Mouse (Mus musculus): ENCODE data around the gene Naxe. TPM values are rescaled to one million over a fixed set of nuclear protein-coding genes. Genes with fewer than 3 reads are reported as not detected.

Gene Naxe
- polyA plus RNA-seq (2012), result 26.1 and 37.5 TPM in 2 replicates

- no peak for TF ChIP-seq GATA1 (IDR thresholded peaks at IDR 0.05; ENCODE audit: low read length)
These were observed at the start of gene Naxe for GRCm38 (mm10) chr3:88057902-88058696. Gene Naxe (minus strand): TSS chr3:88058495.

DNA sequence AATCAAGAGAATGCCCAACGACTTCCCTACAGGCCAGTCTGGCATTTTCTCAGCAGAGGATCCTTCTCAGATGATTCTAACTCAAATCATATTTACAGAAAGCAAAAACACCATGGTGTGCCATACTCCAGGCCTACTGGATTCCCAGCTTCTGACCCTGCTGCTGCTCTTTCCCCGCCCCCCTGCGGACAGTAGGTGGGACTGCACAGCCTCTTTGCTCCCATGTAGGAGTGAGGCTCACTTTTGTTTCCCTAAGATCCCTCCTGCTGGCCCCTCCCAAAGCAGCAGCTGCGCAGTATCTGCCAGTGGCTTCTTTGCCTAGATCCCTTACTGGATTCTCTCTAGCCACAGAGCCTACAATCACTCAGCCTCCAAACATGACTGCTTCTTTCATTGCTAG is 47.8 kb upstream of the Naxe start:
- TF ChIP-seq GATA1 (IDR thresholded peaks at IDR 0.05; ENCODE audit: low read length), result no peak

- TF ChIP-seq GATA1 (IDR thresholded peaks at IDR 0.05; ENCODE audit: low read length), result no peak
These were observed 44.3 kb upstream of the Naxe start for GRCm38 (mm10) chr3:88102611-88103010.

DNA sequence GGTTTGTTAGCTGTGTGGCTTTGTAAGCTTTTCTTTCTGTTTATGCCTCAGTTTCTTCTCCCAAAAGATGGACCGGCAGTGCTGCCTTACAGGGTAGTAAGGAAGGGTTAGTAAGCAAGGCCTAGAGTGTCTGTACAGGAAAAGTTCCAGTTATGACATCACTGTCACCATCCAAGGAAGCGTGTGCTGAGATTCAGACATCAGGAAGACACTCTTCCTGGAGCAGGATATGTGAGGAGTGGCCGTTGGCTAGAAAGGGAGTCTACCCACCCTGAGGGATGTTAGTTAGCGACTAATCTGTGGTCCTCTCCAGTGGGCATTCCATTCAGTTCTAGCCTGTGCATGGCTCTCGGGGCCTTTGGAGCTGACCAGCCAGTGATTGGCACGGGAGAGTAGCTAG is 43.9 kb upstream of the Naxe start:
- no peak for TF ChIP-seq GATA1 (IDR thresholded peaks at IDR 0.05; ENCODE audit: low read length)

DNA sequence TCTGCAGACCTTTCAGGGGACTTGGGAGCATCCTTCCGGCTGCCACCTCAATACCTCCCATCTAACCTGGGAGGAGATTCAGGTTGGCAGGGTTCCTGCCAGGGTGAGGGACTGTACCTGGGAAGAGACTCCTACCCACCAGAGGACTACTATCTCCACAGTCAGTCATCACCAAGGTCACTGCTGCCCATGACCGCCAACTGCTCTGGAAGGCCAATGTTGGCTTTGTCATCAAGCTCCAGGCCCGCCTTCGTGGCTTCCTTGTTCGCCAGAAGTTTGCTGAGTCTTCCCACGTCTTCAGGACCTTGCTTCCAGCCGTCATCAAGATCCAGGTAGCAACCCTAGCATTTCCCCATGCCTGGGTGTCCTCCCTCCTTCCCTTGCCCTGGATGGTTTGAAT is 43.4 kb upstream of the Naxe start:
- TF ChIP-seq GATA1 (IDR thresholded peaks at IDR 0.05; ENCODE audit: low read length), result no peak

DNA sequence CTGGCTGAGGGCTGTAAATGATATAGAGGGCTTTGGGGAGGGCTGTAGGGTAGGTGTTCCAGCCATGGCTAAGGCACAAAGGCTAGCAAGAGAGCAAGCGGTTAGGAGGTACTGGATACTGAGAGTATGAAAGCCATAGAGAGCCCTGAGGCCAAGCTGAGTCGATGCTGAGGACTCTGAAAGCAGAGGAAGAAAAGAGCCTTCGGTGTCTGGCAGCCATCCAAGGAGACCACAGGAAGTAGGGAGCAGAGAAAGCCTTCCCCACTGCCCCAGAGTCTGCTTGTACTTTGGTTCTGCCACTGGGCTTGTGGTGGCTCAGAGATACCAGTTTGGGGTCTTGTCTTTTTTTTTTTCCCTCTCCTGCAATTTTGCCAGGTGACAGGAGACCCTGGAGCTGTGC is 42.0 kb upstream of the Naxe start:
- no peak for TF ChIP-seq GATA1 (IDR thresholded peaks at IDR 0.05; ENCODE audit: low read length)

GRCm38 (mm10) chr3:88097666-88098065 is 39.4 kb upstream of the Naxe start:
- TF ChIP-seq GATA1 (IDR thresholded peaks at IDR 0.05; ENCODE audit: low read length), result no peak

- TF ChIP-seq GATA1 (IDR thresholded peaks at IDR 0.05; ENCODE audit: low read length), result no peak
These were observed 35.8 kb upstream of the Naxe start for GRCm38 (mm10) chr3:88094126-88094525.

DNA sequence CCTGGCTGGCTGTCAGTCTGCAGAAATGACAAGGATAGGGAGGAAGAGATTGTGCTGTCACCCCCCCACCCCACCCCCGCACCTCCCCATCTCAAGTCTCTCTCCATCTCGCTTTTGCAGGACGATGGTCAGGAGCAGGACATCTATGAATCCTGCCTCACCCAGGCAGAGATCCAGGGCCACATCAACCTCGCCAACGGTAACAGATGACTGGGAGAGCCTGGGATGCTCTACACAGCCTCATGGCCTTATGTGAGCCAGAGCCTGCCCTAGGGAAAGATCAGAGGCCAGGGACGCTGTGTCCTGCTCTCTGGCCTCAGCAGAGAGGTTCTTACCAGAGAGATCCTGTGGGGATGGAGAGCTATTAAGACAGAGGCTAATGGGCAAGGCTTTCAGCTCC is 32.3 kb upstream of the Naxe start:
- no peak for TF ChIP-seq GATA1 (IDR thresholded peaks at IDR 0.05; ENCODE audit: low read length)

DNA sequence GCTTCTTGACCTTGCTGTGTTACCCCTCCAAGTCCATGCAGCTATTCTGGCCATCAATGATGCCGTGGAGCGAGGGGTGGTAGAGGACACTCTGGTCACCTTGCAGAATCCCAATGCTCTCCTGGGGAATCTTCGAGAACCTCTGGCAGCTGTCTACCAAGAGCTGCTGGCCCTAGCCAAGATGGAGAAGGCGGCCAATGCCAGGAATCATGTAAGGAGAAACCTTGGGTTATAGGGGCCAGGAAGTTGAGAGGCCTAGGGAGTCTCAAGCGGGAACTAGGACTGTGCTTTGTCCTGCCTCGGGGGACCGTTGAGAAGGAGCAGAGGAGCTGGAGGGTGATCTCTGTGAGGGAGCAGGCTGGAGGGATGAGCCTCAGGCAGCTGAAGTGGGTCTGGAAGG is 31.8 kb upstream of the Naxe start:
- TF ChIP-seq GATA1 (IDR thresholded peaks at IDR 0.05; ENCODE audit: low read length), result no peak

- no peak for TF ChIP-seq GATA1 (IDR thresholded peaks at IDR 0.05; ENCODE audit: low read length)
These were observed 29.4 kb upstream of the Naxe start for GRCm38 (mm10) chr3:88087688-88088087.

GRCm38 (mm10) chr3:88085459-88085858 is 27.2 kb upstream of the Naxe start:
- no peak for TF ChIP-seq GATA1 (IDR thresholded peaks at IDR 0.05; ENCODE audit: low read length)

- no peak for TF ChIP-seq GATA1 (IDR thresholded peaks at IDR 0.05; ENCODE audit: low read length)
These were observed 25.7 kb upstream of the Naxe start for GRCm38 (mm10) chr3:88084001-88084400.

DNA sequence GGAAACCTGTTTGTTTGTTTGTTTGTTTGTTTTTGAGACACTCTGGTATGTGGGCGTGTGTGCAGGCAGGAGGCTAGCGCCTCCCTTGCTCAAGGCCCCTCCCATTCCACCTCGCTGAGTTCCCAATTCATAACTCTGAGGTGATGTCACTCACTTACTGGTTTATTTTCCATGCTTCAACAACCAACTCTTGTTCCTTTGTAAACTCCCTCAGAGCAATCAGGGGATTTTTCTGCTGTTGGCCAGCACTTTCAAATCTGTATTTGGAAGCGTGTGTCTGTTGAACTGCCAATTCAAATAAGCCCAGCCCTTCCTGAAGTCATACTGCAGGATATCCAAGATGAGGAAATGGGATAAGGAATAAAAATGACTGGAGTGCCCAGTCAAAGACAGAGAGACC is 24.4 kb upstream of the Naxe start:
- TF ChIP-seq GATA1 (IDR thresholded peaks at IDR 0.05; ENCODE audit: low read length), result no peak

GRCm38 (mm10) chr3:88082224-88082618 is 23.9 kb upstream of the Naxe start:
- no peak for TF ChIP-seq GATA1 (IDR thresholded peaks at IDR 0.05; ENCODE audit: low read length)

- no peak for TF ChIP-seq GATA1 (IDR thresholded peaks at IDR 0.05; ENCODE audit: low read length)
These were observed 23.3 kb upstream of the Naxe start, which contains the start of gene Iqgap3 for GRCm38 (mm10) chr3:88081345-88082223. Gene Iqgap3 (plus strand): TSS chr3:88081971.

All from G1E-ER4 (cell line).